Mouse (Mus musculus) heart, embryonic 16.5 days (tissue): Measurements from ENCODE around the gene Snd1. TPM values are rescaled to one million over a fixed set of nuclear protein-coding genes. Genes with fewer than 3 reads are reported as not detected.

ENCODE experiments used
- ATAC-seq: fragments of 200-750 bp; cut with Nextera tagmentation; replicated peaks from 2 replicates; pipeline ENCODE4 v1.8.0; 2017; ENCODE audit warnings: moderate number of reproducible peaks; ENCODE audit not compliant: insufficient read depth, low FRiP score; ENCODE audit errors: extremely low read depth
- H3K27ac ChIP-seq: fragments of 300-500 bp; sonication (generic); 2 replicates; pipeline ENCODE4 v1.5.1; 2014; ENCODE audit warnings: mild to moderate bottlenecking, low read length, control low read depth, moderate library complexity
- H3K27me3 ChIP-seq: fragments of 300-500 bp; sonication (generic); 2 replicates; pipeline ENCODE4 v1.6.1; 2014; ENCODE audit warnings: low read length, mixed read lengths; ENCODE audit not compliant: control insufficient read depth, insufficient read depth
- H3K36me3 ChIP-seq: fragments of 300-500 bp; sonication (generic); 2 replicates; pipeline ENCODE4 v1.6.1; 2014; ENCODE audit not compliant: control insufficient read depth, insufficient read depth
- H3K4me1 ChIP-seq: fragments of 300-500 bp; sonication (generic); 2 replicates; pipeline ENCODE4 v1.6.1; 2014; ENCODE audit warnings: low read length, mixed read lengths; ENCODE audit not compliant: control insufficient read depth, insufficient read depth
- H3K4me2 ChIP-seq: fragments of 300-500 bp; sonication (generic); 2 replicates; pipeline ENCODE4 v1.6.1; 2014; ENCODE audit warnings: low read depth, mild to moderate bottlenecking, control low read depth, low read length
- H3K4me3 ChIP-seq: fragments of 300-500 bp; sonication (generic); 2 replicates; pipeline ENCODE4 v1.5.1; 2014; ENCODE audit warnings: mild to moderate bottlenecking, control low read depth, low read length
- H3K9ac ChIP-seq: fragments of 300-500 bp; sonication (generic); 2 replicates; pipeline ENCODE4 v1.6.1; 2014; ENCODE audit warnings: low read length, control low read depth
- H3K9me3 ChIP-seq: fragments of 300-500 bp; sonication (generic); replicated peaks from 2 replicates; pipeline ENCODE4 v1.6.1; 2016; ENCODE audit warnings: low read length; ENCODE audit not compliant: control insufficient read depth
- WGBS: fragments of 180-500 bp; shearing (Covaris S2); extraction: QIAGEN DNeasy Blood & Tissue Kit; methylation state at CpG from one replicate; pipeline ENCODE4 v1.1.7; 2014; 5-methylcytosine and 5-hydroxymethylcytosine counted together
- polyA plus RNA-seq: library from polyadenylated mRNA; unstranded; fragments of >200 nt; fragmentation: Nextera tagmentation; extraction: Ambion mirVana; gene quantifications from 2 replicates; pipeline ENCODE4 v1.2.1, GENCODE M21; 2015

Gene Snd1
- polyA plus RNA-seq, 1 experiment from 2014 or later = 81.8 TPM

DNA sequence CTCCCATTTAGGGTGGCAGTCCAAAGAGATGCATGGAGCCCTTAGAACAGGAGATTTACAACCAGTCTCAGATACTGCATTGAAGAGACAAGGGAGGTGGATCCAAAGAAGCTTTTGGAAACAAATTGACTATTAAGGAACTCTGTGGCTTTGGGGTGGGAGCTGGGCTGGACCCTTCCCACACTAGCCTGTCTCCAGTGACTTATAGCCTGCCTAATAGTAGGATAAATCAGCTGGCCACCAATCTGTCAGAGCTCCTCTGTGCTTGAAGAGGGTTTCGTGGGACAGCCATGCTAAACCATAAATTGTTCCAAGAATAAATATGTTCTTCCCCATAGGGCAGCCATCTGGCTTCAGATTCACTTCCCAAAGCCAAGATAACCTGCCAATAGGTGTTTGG is 400.4 kb downstream of the Snd1 start:
- peaks cover 10% of the 10 kb centered on the region; the same call in 1 of the 2 replicates for H3K36me3 ChIP-seq
- H3K27ac ChIP-seq = no peak overlapping the region
- WGBS = 100% methylated on average over 1 of the region's 1 CpGs
- H3K9ac ChIP-seq = no peak overlapping the region
- ATAC-seq = no peak
- peaks cover 15% of the 10 kb centered on the region for H3K4me1 ChIP-seq
- no peaks in the 10 kb centered on the region for H3K9me3 ChIP-seq
- H3K27me3 ChIP-seq = no peaks in the 10 kb centered on the region
- no peak overlapping the region for H3K4me3 ChIP-seq
- H3K4me2 ChIP-seq = no peak overlapping the region

DNA sequence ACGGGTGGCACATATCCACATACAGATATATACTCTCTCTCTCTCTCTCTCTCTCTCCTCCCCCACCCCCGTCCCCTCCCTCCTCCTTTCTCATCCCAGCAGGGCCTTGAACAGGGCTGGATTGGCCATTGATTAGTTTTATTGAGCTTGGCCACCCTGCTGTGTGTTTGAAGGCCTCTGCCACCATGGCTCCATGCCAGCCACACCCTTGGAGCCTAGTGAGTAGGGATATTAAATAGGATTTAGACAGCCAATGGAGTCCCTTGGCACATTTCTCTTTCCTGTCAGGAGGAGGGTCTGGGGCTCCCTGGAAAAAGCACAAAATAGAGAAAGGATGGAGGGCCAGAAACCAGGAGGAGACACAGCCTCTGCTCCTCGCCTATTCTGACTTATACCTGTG is 401.6 kb downstream of the Snd1 start:
- ATAC-seq = no peak
- Histone ChIP-seq H3K9ac (no peak overlapping the region), H3K4me3 (no peak overlapping the region), H3K9me3 (no peaks in the 10 kb centered on the region), H3K4me1 (peaks cover 15% of the 10 kb centered on the region), H3K36me3 (peaks cover 10% of the 10 kb centered on the region; the same call in 1 of the 2 replicates), H3K27me3 (no peaks in the 10 kb centered on the region), H3K27ac (no peak overlapping the region), H3K4me2 (no peak overlapping the region)
- WGBS = 85% methylated on average over 3 of the region's 3 CpGs

DNA sequence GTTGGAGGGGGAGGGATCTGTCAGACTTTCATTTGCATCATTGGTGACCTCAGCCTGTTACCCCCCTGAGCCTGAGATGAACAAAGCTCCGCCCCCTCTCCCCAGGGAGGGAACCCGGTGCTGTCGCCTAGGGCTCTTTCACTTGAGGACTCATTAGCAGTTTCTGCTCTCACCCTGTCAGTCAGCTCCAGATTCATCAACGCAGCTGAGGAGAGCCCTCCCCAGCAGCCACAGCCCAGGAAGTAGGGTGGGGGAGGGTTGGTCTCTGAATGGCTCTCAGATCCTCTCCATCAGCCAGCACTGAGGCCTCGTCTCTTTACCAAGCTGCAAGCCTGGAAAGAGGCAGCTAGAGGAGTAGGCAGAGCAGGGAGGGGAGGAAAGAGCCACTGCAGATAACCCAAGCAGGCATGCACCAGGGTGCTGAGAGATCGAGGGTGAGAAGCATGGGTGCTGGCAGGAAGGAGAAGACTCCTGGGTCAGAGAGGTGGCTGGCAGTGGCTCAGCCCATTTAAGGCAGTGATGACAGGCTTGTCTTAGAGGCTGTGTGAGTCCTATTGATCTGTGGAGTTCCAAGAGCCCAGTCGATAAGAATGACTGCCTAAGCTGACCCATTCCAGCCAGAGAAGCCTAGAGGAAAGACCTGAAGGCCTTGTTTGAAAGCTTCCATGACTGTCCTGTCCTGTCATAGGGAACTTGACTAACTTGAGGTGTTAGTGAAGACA is 403.2 kb downstream of the Snd1 start:
- no peak for ATAC-seq
- Histone ChIP-seq H3K9me3 (no peaks in the 10 kb centered on the region), H3K27me3 (no peaks in the 10 kb centered on the region), H3K4me2 (no peak overlapping the region), H3K36me3 (peaks cover 10% of the 10 kb centered on the region; the same call in 1 of the 2 replicates), H3K4me1 (peaks cover 15% of the 10 kb centered on the region), H3K27ac (no peak overlapping the region), H3K9ac (no peak overlapping the region), H3K4me3 (no peak overlapping the region)
- 26% methylated on average over 7 of the region's 7 CpGs for WGBS

GRCm38 (mm10) chr6:28879315-28879714 is 404.4 kb downstream of the Snd1 start:
- Histone ChIP-seq H3K4me1 (peaks cover 15% of the 10 kb centered on the region), H3K4me3 (no peak overlapping the region), H3K36me3 (peaks cover 20% of the 10 kb centered on the region), H3K27ac (no peak overlapping the region), H3K27me3 (no peaks in the 10 kb centered on the region), H3K9me3 (no peaks in the 10 kb centered on the region), H3K9ac (no peak overlapping the region), H3K4me2 (no peak overlapping the region)
- 40% methylated on average over 8 of the region's 8 CpGs for WGBS
- no peak for ATAC-seq

GRCm38 (mm10) chr6:28880909-28881308 is 406.0 kb downstream of the Snd1 start:
- Histone ChIP-seq H3K9me3 (no peaks in the 10 kb centered on the region), H3K27ac (no peak overlapping the region), H3K4me2 (no peak overlapping the region), H3K9ac (no peak overlapping the region), H3K27me3 (no peaks in the 10 kb centered on the region), H3K36me3 (peaks cover 17% of the 10 kb centered on the region), H3K4me1 (peaks cover 15% of the 10 kb centered on the region), H3K4me3 (no peak overlapping the region)
- ATAC-seq = no peak
- 61% methylated on average over 4 of the region's 4 CpGs for WGBS

- no peak for ATAC-seq
- H3K9me3 ChIP-seq = no peaks in the 10 kb centered on the region
- no peak overlapping the region for H3K27ac ChIP-seq
- H3K36me3 ChIP-seq = peaks cover 25% of the 10 kb centered on the region
- no peak overlapping the region for H3K4me3 ChIP-seq
- H3K4me2 ChIP-seq = no peak overlapping the region
- 75% methylated on average over 5 of the region's 5 CpGs for WGBS
- H3K27me3 ChIP-seq = no peaks in the 10 kb centered on the region
- peaks cover 6% of the 10 kb centered on the region for H3K4me1 ChIP-seq
- H3K9ac ChIP-seq = no peak overlapping the region
Observed at GRCm38 (mm10) chr6:28883518-28883917, 408.6 kb downstream of the Snd1 start.

DNA sequence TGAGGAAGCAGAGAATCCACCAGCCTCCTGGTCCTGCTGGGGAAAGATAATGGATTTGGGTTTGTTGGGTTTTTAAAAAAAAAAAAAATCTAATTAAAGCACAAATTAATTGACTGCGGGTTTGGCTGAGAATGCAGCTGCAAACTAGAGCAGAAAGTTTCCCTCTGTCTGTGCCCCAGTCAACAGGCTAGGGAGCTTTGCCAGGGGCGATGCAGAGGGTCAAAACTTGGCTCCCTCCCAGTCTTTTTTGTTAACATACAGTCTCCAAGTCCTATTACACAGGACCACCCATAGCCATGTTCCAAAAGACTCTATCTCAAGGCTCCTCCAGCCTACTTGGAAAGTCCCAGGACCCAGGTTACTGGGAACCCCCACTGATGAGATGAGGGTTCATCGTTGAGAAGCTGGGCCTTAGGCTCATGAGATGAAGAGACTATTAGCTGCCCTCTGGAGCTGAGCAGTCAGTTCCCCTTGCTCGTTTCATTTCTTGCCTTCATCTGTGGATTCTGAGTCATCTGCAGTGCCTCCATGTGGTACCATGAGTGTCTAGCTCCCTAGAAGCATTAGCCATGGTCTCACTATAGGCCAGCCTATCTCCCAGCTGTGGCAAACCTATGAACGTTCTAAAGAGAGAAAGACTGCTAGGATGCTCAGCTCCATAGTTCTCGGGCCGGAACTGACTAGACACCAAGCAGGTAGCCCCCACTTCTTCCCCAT is 411.9 kb downstream of the Snd1 start:
- Histone ChIP-seq H3K9ac (no peak overlapping the region), H3K4me2 (no peak overlapping the region), H3K4me1 (no peaks in the 10 kb centered on the region; the same call in 1 of the 2 replicates), H3K4me3 (no peak overlapping the region), H3K36me3 (peaks cover 32% of the 10 kb centered on the region), H3K27ac (no peak overlapping the region), H3K27me3 (no peaks in the 10 kb centered on the region), H3K9me3 (no peaks in the 10 kb centered on the region)
- ATAC-seq = no peak
- whole genome bisulfite sequencing = 83% methylated on average over 7 of the region's 7 CpGs

DNA sequence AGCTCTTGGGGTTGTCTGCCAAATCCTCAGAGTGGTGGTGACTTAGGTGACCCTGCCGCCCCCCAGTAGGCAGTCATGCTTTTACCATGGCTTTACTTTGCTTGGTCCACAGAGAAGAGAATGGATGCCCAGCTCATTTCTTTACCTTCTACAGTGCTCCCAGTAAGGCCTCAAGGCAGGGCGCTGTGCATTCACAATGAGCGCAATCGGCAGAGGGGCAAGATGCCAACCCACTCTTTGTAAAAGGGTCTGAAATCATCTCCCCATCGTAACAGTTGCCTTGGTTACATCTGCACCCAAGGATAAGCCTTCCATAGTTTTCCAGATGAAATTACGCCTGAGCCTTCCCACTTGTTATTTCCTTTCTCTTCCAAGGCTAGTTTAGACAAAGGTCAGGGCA is 415.5 kb downstream of the Snd1 start:
- H3K36me3 ChIP-seq = peaks cover 18% of the 10 kb centered on the region
- ATAC-seq = no peak

GRCm38 (mm10) chr6:28891480-28891879 is 416.5 kb downstream of the Snd1 start:
- Histone ChIP-seq H3K9ac (no peak overlapping the region), H3K27me3 (no peaks in the 10 kb centered on the region), H3K36me3 (peaks cover 12% of the 10 kb centered on the region), H3K9me3 (no peaks in the 10 kb centered on the region), H3K4me1 (peaks cover 6% of the 10 kb centered on the region), H3K4me3 (no peak overlapping the region), H3K4me2 (no peak overlapping the region), H3K27ac (no peak overlapping the region)
- 59% methylated on average over 9 of the region's 9 CpGs for WGBS
- ATAC-seq = no peak

More for the DNA sequence above, 415.5 kb downstream of the Snd1 start:
- Histone ChIP-seq H3K27ac (no peak overlapping the region), H3K27me3 (no peaks in the 10 kb centered on the region), H3K4me2 (no peak overlapping the region), H3K9ac (no peak overlapping the region), H3K9me3 (no peaks in the 10 kb centered on the region), H3K4me1 (peaks cover 6% of the 10 kb centered on the region), H3K4me3 (no peak overlapping the region)
- WGBS = 82% methylated on average over 6 of the region's 6 CpGs
